Mouse (Mus musculus) liver, embryonic 11.5 days (tissue): ENCODE data around the gene Gm21985. TPM values are rescaled to one million over a fixed set of nuclear protein-coding genes. Genes with fewer than 3 reads are reported as not detected.
A peak's percentile ranks its signal among the peaks of the same experiment; 100 is the strongest.
"Not testable (repeated sequence)": the region's sequence is repeated elsewhere in the genome, so short reads cannot be mapped to it uniquely, and the experiment has no call there.

Source experiments
- ATAC-seq: fragments of 200-750 bp; cut with Nextera tagmentation; replicated peaks from 2 replicates; pipeline ENCODE4 v1.8.0; 2017; ENCODE audit warnings: moderate number of reproducible peaks, mild to moderate bottlenecking, moderate TSS enrichment, moderate library complexity; ENCODE audit not compliant: low FRiP score
- DNase-seq: peaks from one replicate; pipeline ENCODE4 v3.0.0-alpha.2; 2017; ENCODE audit warnings: low spot score
- H3K27ac ChIP-seq: fragments of 300-500 bp; sonication (generic); 2 replicates; pipeline ENCODE4 v1.5.1; 2014; ENCODE audit warnings: mild to moderate bottlenecking, low read depth, low read length, control low read depth
- H3K27me3 ChIP-seq: fragments of 300-500 bp; sonication (generic); replicated peaks from 2 replicates; pipeline ENCODE4 v1.6.1; 2014; ENCODE audit warnings: low read length, mixed read lengths; ENCODE audit not compliant: control insufficient read depth, insufficient read depth
- H3K36me3 ChIP-seq: fragments of 300-500 bp; sonication (generic); 2 replicates; pipeline ENCODE4 v1.6.1; 2014; ENCODE audit warnings: mild to moderate bottlenecking, low read length, moderate library complexity, mixed read lengths; ENCODE audit not compliant: control insufficient read depth, insufficient read depth
- H3K4me1 ChIP-seq: fragments of 300-500 bp; sonication (generic); replicated peaks from 2 replicates; pipeline ENCODE4 v1.6.1; 2014; ENCODE audit warnings: low read length, mixed read lengths; ENCODE audit not compliant: control insufficient read depth, insufficient read depth
- H3K4me2 ChIP-seq: fragments of 300-500 bp; sonication (generic); 2 replicates; pipeline ENCODE4 v1.6.1; 2014; ENCODE audit warnings: mild to moderate bottlenecking, control low read depth, moderate library complexity
- H3K4me3 ChIP-seq: fragments of 300-500 bp; sonication (generic); 2 replicates; pipeline ENCODE4 v1.5.1; 2014; ENCODE audit warnings: low read depth, low read length, control low read depth
- H3K9ac ChIP-seq: fragments of 300-500 bp; sonication (generic); 2 replicates; pipeline ENCODE4 v1.6.1; 2014; ENCODE audit warnings: low read depth, low read length, control low read depth
- H3K9me3 ChIP-seq: fragments of 300-500 bp; sonication (generic); 2 replicates; pipeline ENCODE4 v1.6.1; 2016; ENCODE audit warnings: low read length, inconsistent platforms, mixed read lengths; ENCODE audit not compliant: control insufficient read depth
- WGBS: fragments of 180-500 bp; shearing (Covaris S2); extraction: QIAGEN DNeasy Blood & Tissue Kit; methylation state at CpG from one replicate; pipeline ENCODE4 v1.1.7; 2014; 5-methylcytosine and 5-hydroxymethylcytosine counted together
- polyA plus RNA-seq: library from polyadenylated mRNA; unstranded; fragments of >200 nt; fragmentation: Nextera tagmentation; extraction: Ambion mirVana; gene quantifications from 2 replicates; pipeline ENCODE4 v1.2.1, GENCODE M21; 2014

The Gm21985 gene
- polyA plus RNA-seq, 1 experiment from 2014 or later: not detected

DNA sequence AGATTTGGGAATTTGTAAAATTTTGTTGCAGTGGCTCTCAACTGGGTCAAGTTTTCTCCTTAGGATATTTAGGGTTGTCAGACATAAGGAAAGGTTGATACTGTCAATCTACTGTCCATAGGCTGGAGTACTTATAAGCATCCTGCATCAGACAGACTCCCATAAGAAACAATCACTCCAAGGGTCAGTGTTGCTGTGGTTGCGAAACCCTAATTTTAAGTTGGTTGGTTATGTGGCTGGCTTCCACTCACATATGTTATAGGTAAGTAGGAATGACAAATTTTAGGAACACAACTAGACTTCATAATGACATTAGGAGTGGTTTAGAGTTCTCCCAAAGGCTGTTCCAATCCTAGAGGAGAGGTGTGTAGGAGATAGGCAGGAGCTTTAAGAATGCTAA lies 115.1 kb downstream of the Gm21985 start:
- no peak for ATAC-seq
- Histone ChIP-seq H3K27ac (no peak overlapping the region), H3K9me3 (no peaks in the 10 kb centered on the region), H3K9ac (no peak overlapping the region), H3K4me1 (peaks cover 6% of the 10 kb centered on the region; the same call in 1 of the 2 replicates), H3K36me3 (no peaks in the 10 kb centered on the region), H3K27me3 (no peaks in the 10 kb centered on the region), H3K4me3 (no peak overlapping the region), H3K4me2 (peak overlapping the region; percentile 77; the same call in 1 of the 2 replicates)
- no peak for DNase-seq
- WGBS: 93% methylated on average over 1 of the region's 1 CpGs

DNA sequence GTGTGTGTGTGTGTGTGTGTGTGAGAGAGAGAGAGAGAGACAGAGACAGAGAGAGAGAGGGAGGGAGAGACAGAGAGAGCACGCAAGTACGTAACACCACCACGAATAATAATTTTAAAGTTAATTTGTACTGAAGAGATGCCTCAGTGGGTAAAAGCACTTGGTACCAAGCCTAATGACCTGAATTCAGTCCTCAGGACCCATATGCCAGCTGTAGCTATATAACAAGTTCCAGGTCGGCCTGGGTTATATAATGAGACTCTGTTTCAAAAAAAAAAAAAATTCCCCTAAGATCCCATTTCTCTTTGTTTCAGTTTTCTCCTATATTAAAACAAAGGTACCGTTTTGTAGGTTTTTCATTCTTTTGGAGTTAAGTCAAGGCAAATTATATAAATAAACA lies 124.7 kb downstream of the Gm21985 start:
- no peak for ATAC-seq
- no peak overlapping the region for H3K4me3 ChIP-seq
- no peak overlapping the region for H3K4me2 ChIP-seq
- H3K27ac ChIP-seq: no peak overlapping the region
- no peak for DNase-seq
- no peaks in the 10 kb centered on the region for H3K9me3 ChIP-seq
- 93% methylated on average over 5 of the region's 5 CpGs for WGBS
- no peak overlapping the region for H3K9ac ChIP-seq
- H3K4me1 ChIP-seq: no peaks in the 10 kb centered on the region
- H3K27me3 ChIP-seq: no peaks in the 10 kb centered on the region
- H3K36me3 ChIP-seq: no peaks in the 10 kb centered on the region

DNA sequence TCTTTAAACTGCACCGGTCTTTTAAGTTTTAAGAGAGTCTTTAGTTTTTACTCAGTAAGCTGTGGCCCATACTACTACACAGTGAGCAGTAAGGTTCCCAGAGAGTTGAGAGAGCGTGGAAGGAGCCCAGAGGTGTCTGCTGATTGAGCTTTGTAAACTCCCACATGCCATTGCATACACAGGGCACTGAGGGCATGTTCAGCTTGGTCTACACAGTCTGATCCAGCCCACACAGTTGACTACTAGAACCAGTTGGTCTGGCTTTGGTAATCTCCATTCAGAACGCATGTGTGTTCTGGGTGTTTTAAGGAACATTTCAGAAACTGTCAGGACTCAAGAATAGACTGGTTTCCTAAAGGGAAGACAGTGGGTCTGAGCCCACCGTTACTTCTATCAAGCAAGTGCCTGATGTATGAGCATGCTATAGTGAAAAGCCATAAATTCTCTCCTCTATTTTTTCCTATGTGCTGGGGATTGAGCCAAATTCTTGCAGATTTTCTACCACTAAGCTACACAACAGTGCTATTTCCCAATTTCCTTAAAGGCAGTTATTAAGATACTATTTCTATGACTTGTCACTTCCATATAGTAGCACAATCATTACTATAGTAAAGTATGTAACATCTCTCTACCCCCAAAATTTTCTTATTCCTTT lies 125.4 kb downstream of the Gm21985 start:
- H3K27me3 ChIP-seq: no peaks in the 10 kb centered on the region
- no peak overlapping the region for H3K9ac ChIP-seq
- no peak for DNase-seq
- no peak overlapping the region for H3K4me2 ChIP-seq
- peaks cover 2% of the 10 kb centered on the region for H3K4me1 ChIP-seq
- no peaks in the 10 kb centered on the region for H3K36me3 ChIP-seq
- no peaks in the 10 kb centered on the region for H3K9me3 ChIP-seq
- no peak for ATAC-seq
- H3K4me3 ChIP-seq: no peak overlapping the region
- H3K27ac ChIP-seq: no peak overlapping the region
- 81% methylated on average over 4 of the region's 4 CpGs for WGBS

DNA sequence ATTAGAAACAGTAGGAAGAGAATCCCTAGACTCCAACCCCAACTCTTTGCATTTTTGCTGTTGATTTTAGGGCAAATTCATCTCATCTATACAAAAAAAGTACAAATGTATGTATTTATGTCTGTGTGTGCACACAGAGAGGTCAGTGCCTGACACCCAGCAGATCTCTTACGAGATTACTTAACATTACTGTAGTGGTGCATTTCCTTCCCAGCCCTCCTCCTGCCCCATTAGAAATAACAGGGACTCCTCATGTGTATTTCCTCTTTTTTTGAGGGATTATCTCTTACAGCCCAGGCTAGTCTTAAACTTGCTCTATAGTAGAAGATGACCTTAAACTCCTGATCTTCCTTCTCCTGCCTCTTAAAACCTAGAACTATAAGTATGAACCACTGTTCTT lies 126.6 kb downstream of the Gm21985 start:
- Histone ChIP-seq H3K36me3 (no peaks in the 10 kb centered on the region), H3K4me3 (no peak overlapping the region), H3K9ac (no peak overlapping the region), H3K9me3 (no peaks in the 10 kb centered on the region), H3K27me3 (no peaks in the 10 kb centered on the region), H3K4me2 (no peak overlapping the region), H3K27ac (no peak overlapping the region), H3K4me1 (peaks cover 5% of the 10 kb centered on the region)
- 59% methylated on average over 1 of the region's 1 CpGs for WGBS
- ATAC-seq: no peak
- no peak for DNase-seq

DNA sequence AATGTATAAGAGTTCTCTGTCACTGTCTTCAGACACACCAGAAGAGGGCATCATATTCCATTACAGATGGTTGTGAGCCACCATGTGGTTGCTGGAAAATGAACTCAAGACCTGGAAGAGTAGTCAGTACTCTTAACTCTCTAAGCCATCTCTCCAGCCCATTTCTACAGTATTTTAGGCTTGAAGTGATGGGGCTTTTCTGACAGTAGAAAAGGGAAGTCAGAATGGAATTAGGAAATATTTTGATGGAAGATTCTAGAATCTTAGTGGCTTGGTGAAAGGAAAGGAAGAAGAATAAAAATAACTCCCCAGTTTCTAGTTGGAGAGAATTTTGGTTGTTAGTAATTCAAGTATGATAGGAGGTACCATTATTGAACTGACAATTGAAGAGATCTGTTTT lies 127.8 kb downstream of the Gm21985 start:
- Histone ChIP-seq H3K4me3 (no peak overlapping the region), H3K4me1 (peaks cover 5% of the 10 kb centered on the region), H3K27me3 (no peaks in the 10 kb centered on the region), H3K27ac (no peak overlapping the region), H3K9ac (no peak overlapping the region), H3K4me2 (no peak overlapping the region), H3K9me3 (no peaks in the 10 kb centered on the region), H3K36me3 (no peaks in the 10 kb centered on the region)
- ATAC-seq: no peak
- DNase-seq: no peak

DNA sequence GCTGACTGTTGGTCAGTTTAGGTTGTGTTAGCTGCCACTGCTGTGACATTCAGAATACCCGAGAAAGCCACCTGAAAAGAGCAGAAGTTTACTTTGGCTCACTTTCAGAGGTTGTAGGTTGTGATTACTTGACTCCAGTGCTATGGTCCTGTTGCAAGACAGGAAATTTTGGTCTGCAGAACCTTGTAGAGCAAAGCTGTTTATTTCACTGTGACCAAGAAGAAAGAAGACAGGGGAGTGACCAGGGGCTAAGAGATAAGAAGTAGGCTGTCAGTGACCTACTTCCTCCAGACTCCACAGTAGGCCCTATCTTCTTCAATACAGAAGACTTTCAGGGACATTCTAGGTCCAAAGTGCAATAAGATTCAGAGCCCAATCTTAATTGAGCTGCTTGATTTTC lies 130.5 kb downstream of the Gm21985 start:
- ATAC-seq (peak; percentile 60; the same call in 1 of the 2 replicates), DNase-seq (no peak)
- peaks cover 5% of the 10 kb centered on the region for H3K4me1 ChIP-seq
- no peak overlapping the region for H3K4me3 ChIP-seq
- no peak overlapping the region for H3K9ac ChIP-seq
- no peaks in the 10 kb centered on the region for H3K9me3 ChIP-seq
- WGBS: 28% methylated on average over 1 of the region's 1 CpGs
- no peak overlapping the region for H3K27ac ChIP-seq
- 0 out of 2 replicates have a peak overlapping the region, but pooled peaks have one; percentile 9 for H3K4me2 ChIP-seq
- H3K27me3 ChIP-seq: no peaks in the 10 kb centered on the region
- H3K36me3 ChIP-seq: no peaks in the 10 kb centered on the region

DNA sequence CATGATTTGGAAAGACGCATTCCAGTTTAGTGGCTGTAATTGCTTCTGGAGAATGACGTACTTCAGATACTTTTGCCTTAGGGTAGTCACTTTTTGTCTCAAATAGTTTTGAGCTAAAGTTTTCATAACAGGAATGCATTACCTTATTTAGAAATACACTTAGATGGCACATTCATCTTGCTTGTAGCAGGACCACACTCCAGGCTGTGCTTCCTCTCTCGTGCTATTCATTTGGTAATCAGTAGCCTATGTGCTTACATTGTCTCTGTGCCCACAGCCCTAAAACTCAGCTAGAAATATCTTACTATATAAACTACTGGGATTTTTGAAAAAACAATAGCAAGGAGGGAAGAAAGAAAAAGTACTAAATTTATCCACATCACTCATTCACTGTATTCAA lies 140.9 kb downstream of the Gm21985 start:
- no peak for ATAC-seq
- WGBS: 90% methylated on average over 3 of the region's 3 CpGs
- H3K4me3 ChIP-seq: no peak overlapping the region

DNA sequence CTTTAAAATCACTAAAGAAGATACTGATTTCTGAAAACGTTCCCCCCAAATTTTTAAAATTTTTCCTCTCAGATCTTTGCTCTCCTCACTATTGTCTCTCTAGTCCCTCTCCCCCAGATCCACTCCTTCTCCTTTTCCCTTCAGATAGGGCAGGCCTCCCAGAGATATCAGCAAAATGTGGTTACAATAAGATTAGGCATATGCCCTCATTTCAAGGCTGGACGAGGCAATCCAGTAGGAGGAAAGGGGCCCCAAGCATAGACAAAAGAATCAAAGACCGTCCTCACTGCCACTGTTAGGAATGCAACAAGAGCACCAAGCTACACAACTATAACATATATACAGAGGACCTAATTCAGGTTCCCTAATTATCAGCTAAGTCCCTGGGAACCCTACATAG lies 159.2 kb downstream of the Gm21985 start:
- no peak overlapping the region for H3K4me2 ChIP-seq
- H3K36me3 ChIP-seq: no peaks in the 10 kb centered on the region
- ATAC-seq (no peak), DNase-seq (no peak)
- no peak overlapping the region for H3K9ac ChIP-seq
- H3K4me3 ChIP-seq: no peak overlapping the region
- H3K27ac ChIP-seq: no peak overlapping the region
- H3K4me1 ChIP-seq: no peaks in the 10 kb centered on the region
- no peaks in the 10 kb centered on the region for H3K27me3 ChIP-seq
- no peaks in the 10 kb centered on the region for H3K9me3 ChIP-seq
- WGBS: 42% methylated on average over 3 of the region's 3 CpGs

More for the DNA sequence above, 140.9 kb downstream of the Gm21985 start:
- H3K4me2 ChIP-seq: no peak overlapping the region
- no peaks in the 10 kb centered on the region for H3K9me3 ChIP-seq
- H3K27me3 ChIP-seq: no peaks in the 10 kb centered on the region
- no peak for DNase-seq
- peaks cover 8% of the 10 kb centered on the region for H3K36me3 ChIP-seq
- H3K4me1 ChIP-seq: no peaks in the 10 kb centered on the region
- H3K27ac ChIP-seq: no peak overlapping the region
- H3K9ac ChIP-seq: no peak overlapping the region

DNA sequence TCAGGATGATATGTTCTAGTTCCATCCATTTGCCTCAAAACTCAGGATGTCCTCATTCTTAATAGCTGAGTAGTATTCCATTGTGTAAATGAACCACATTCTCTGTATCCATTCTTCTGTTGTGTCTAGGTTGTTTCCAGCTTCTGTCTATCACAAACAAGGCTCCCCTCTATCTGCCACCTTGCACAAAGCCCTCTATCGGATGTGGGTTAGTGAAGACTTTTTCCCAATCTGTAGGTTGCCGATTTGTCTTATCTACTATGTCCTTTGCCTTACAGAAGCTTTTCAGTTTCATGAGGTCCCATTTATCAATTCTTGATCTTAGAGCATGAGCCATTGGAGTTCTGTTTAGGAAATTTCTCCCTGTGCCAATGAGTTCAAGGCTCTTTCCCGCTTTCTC lies 162.4 kb downstream of the Gm21985 start:
- H3K4me2 ChIP-seq, ATAC-seq, DNase-seq, H3K27me3 ChIP-seq, H3K9ac ChIP-seq, H3K27ac ChIP-seq, H3K4me1 ChIP-seq, H3K9me3 ChIP-seq, H3K36me3 ChIP-seq, H3K4me3 ChIP-seq: not testable (repeated sequence)
- whole genome bisulfite sequencing: 68% methylated on average over 3 of the region's 3 CpGs
